Mouse (Mus musculus): Measurements from ENCODE around the gene Epb41l3. TPM values are rescaled to one million over a fixed set of nuclear protein-coding genes. Genes with fewer than 3 reads are reported as not detected.
A peak's percentile ranks its signal among the peaks of the same experiment; 100 is the strongest.

Epb41l3 gene
- polyA plus RNA-seq, 1 experiment from 2014 or later: 118 TPM

GRCm38 (mm10) chr17:69156522-69157100 is 81.1 kb downstream of the Epb41l3 start:
- H3K4me2 ChIP-seq: peak overlapping the region; percentile 68
- H3K27me3 ChIP-seq: peaks cover 3% of the 10 kb centered on the region; the same call in 1 of the 2 replicates
- H3K9ac ChIP-seq (replicated peaks): peak overlapping the region; percentile 97
- H3K36me3 ChIP-seq: no peaks in the 10 kb centered on the region
- peak; percentile 71; the same call in 1 of the 2 replicates for ATAC-seq (ENCODE audit: insufficient number of reproducible peaks, insufficient read depth, low FRiP score, low TSS enrichment, low read depth)
- H3K4me3 ChIP-seq (replicated peaks): peak overlapping the region; percentile 92
- peak overlapping the region; percentile 92 for H3K27ac ChIP-seq
- under 1% methylated on average over 55 of the region's 58 CpGs for WGBS
- H3K4me1 ChIP-seq (replicated peaks): peaks cover 20% of the 10 kb centered on the region
- H3K9me3 ChIP-seq: no peaks in the 10 kb centered on the region

GRCm38 (mm10) chr17:69157101-69157808 is 81.8 kb downstream of the Epb41l3 start:
- peaks cover 20% of the 10 kb centered on the region for H3K4me1 ChIP-seq (replicated peaks)
- ATAC-seq (ENCODE audit: insufficient number of reproducible peaks, insufficient read depth, low FRiP score, low TSS enrichment, low read depth): peak; percentile 62; the same call in 1 of the 2 replicates
- no peaks in the 10 kb centered on the region for H3K9me3 ChIP-seq
- H3K9ac ChIP-seq (replicated peaks): peak overlapping the region; percentile 97
- no peaks in the 10 kb centered on the region for H3K36me3 ChIP-seq
- peaks cover 3% of the 10 kb centered on the region; the same call in 1 of the 2 replicates for H3K27me3 ChIP-seq
- peak overlapping the region; percentile 92 for H3K4me3 ChIP-seq (replicated peaks)
- peak overlapping the region; percentile 92 for H3K27ac ChIP-seq
- 0% methylated on average over 56 of the region's 66 CpGs for WGBS
- peak overlapping the region; percentile 68 for H3K4me2 ChIP-seq

- no peaks in the 10 kb centered on the region for H3K9me3 ChIP-seq
- H3K4me2 ChIP-seq: peak overlapping the region; percentile 68
- peak; percentile 49; the same call in 1 of the 2 replicates for ATAC-seq (ENCODE audit: insufficient number of reproducible peaks, insufficient read depth, low FRiP score, low TSS enrichment, low read depth)
- H3K27me3 ChIP-seq: peaks cover 3% of the 10 kb centered on the region; the same call in 1 of the 2 replicates
- 3% methylated on average over 11 of the region's 11 CpGs for WGBS
- peaks cover 18% of the 10 kb centered on the region for H3K4me1 ChIP-seq (replicated peaks)
- peak overlapping the region; percentile 92 for H3K4me3 ChIP-seq (replicated peaks)
- peak overlapping the region; percentile 97 for H3K9ac ChIP-seq (replicated peaks)
- H3K27ac ChIP-seq: peak overlapping the region; percentile 92
- no peaks in the 10 kb centered on the region for H3K36me3 ChIP-seq
Measured at GRCm38 (mm10) chr17:69157809-69158185, 82.3 kb downstream of the Epb41l3 start.

GRCm38 (mm10) chr17:69158690-69159089 is 83.2 kb downstream of the Epb41l3 start:
- 0 out of 2 replicates have a peak overlapping the region, but pooled peaks have one; percentile 27 for H3K9ac ChIP-seq (replicated peaks)
- no peak for ATAC-seq (ENCODE audit: insufficient number of reproducible peaks, insufficient read depth, low FRiP score, low TSS enrichment, low read depth)
- no peak overlapping the region for H3K27ac ChIP-seq
- H3K9me3 ChIP-seq: no peaks in the 10 kb centered on the region
- peak overlapping the region; percentile 92 for H3K4me3 ChIP-seq (replicated peaks)
- peaks cover 17% of the 10 kb centered on the region for H3K4me1 ChIP-seq (replicated peaks)
- peaks cover 3% of the 10 kb centered on the region; the same call in 1 of the 2 replicates for H3K27me3 ChIP-seq
- no peaks in the 10 kb centered on the region for H3K36me3 ChIP-seq
- 38% methylated on average over 5 of the region's 5 CpGs for WGBS
- H3K4me2 ChIP-seq: peak overlapping the region; percentile 68

GRCm38 (mm10) chr17:69162731-69163130 is 87.2 kb downstream of the Epb41l3 start:
- ATAC-seq (ENCODE audit: insufficient number of reproducible peaks, insufficient read depth, low FRiP score, low TSS enrichment, low read depth): no peak
- no peak overlapping the region for H3K9ac ChIP-seq (replicated peaks)

GRCm38 (mm10) chr17:69176949-69177501 is 101.5 kb downstream of the Epb41l3 start:
- Histone ChIP-seq H3K4me3 (replicated peaks) (no peak overlapping the region), H3K27ac (no peak overlapping the region), H3K9ac (replicated peaks) (no peak overlapping the region), H3K4me1 (replicated peaks) (peaks cover 30% of the 10 kb centered on the region), H3K4me2 (no peak overlapping the region), H3K9me3 (no peaks in the 10 kb centered on the region), H3K36me3 (no peaks in the 10 kb centered on the region), H3K27me3 (no peaks in the 10 kb centered on the region)
- ATAC-seq (ENCODE audit: insufficient number of reproducible peaks, insufficient read depth, low FRiP score, low TSS enrichment, low read depth): no peak
- WGBS: 56% methylated on average over 16 of the region's 16 CpGs

More at GRCm38 (mm10) chr17:69162731-69163130, 87.2 kb downstream of the Epb41l3 start:
- Histone ChIP-seq H3K36me3 (no peaks in the 10 kb centered on the region), H3K27ac (no peak overlapping the region), H3K27me3 (no peaks in the 10 kb centered on the region), H3K9me3 (no peaks in the 10 kb centered on the region), H3K4me2 (no peak overlapping the region), H3K4me3 (replicated peaks) (no peak overlapping the region), H3K4me1 (replicated peaks) (peaks cover 22% of the 10 kb centered on the region)

- Histone ChIP-seq H3K9me3 (no peaks in the 10 kb centered on the region), H3K4me3 (replicated peaks) (no peak overlapping the region), H3K27ac (no peak overlapping the region), H3K4me2 (no peak overlapping the region), H3K36me3 (no peaks in the 10 kb centered on the region), H3K27me3 (no peaks in the 10 kb centered on the region), H3K4me1 (replicated peaks) (peaks cover 35% of the 10 kb centered on the region), H3K9ac (replicated peaks) (no peak overlapping the region)
- WGBS: 72% methylated on average over 5 of the region's 5 CpGs
- ATAC-seq (ENCODE audit: insufficient number of reproducible peaks, insufficient read depth, low FRiP score, low TSS enrichment, low read depth): no peak
Measured at GRCm38 (mm10) chr17:69177954-69178353, 102.5 kb downstream of the Epb41l3 start.

- Histone ChIP-seq H3K4me1 (replicated peaks) (peaks cover 39% of the 10 kb centered on the region), H3K27ac (peak overlapping the region; percentile 64; the same call in 1 of the 2 replicates), H3K9me3 (no peaks in the 10 kb centered on the region), H3K36me3 (no peaks in the 10 kb centered on the region), H3K27me3 (no peaks in the 10 kb centered on the region), H3K4me3 (replicated peaks) (no peak overlapping the region), H3K4me2 (peak overlapping the region; percentile 44), H3K9ac (replicated peaks) (no peak overlapping the region)
- peak; percentile 61; the same call in 1 of the 2 replicates for ATAC-seq (ENCODE audit: insufficient number of reproducible peaks, insufficient read depth, low FRiP score, low TSS enrichment, low read depth)
- WGBS: 20% methylated on average over 12 of the region's 12 CpGs
Measured at GRCm38 (mm10) chr17:69180905-69181559, 105.5 kb downstream of the Epb41l3 start.

GRCm38 (mm10) chr17:69181560-69182316 is 106.3 kb downstream of the Epb41l3 start:
- Histone ChIP-seq H3K9me3 (no peaks in the 10 kb centered on the region), H3K27me3 (no peaks in the 10 kb centered on the region), H3K27ac (peak overlapping the region; percentile 64; the same call in 1 of the 2 replicates), H3K36me3 (no peaks in the 10 kb centered on the region), H3K4me1 (replicated peaks) (peaks cover 39% of the 10 kb centered on the region), H3K4me3 (replicated peaks) (no peak overlapping the region), H3K4me2 (peak overlapping the region; percentile 44), H3K9ac (replicated peaks) (no peak overlapping the region)
- peak; percentile 78; the same call in 1 of the 2 replicates for ATAC-seq (ENCODE audit: insufficient number of reproducible peaks, insufficient read depth, low FRiP score, low TSS enrichment, low read depth)
- WGBS: 23% methylated on average over 7 of the region's 7 CpGs

GRCm38 (mm10) chr17:69187794-69188193 is 112.3 kb downstream of the Epb41l3 start:
- Histone ChIP-seq H3K36me3 (no peaks in the 10 kb centered on the region), H3K4me2 (no peak overlapping the region), H3K27me3 (no peaks in the 10 kb centered on the region), H3K27ac (no peak overlapping the region), H3K9me3 (no peaks in the 10 kb centered on the region), H3K9ac (replicated peaks) (no peak overlapping the region), H3K4me3 (replicated peaks) (no peak overlapping the region), H3K4me1 (replicated peaks) (peaks cover 20% of the 10 kb centered on the region)
- 41% methylated on average over 3 of the region's 3 CpGs for WGBS
- no peak for ATAC-seq (ENCODE audit: insufficient number of reproducible peaks, insufficient read depth, low FRiP score, low TSS enrichment, low read depth)

Measured in limb, embryonic 12.5 days (tissue).